Mouse (Mus musculus) neutrophil, adult 5-6 weeks (primary cell): ENCODE measurements around the gene Slc22a5. TPM values are rescaled to one million over a fixed set of nuclear protein-coding genes. Genes with fewer than 3 reads are reported as not detected.
"Not testable (repeated sequence)": the region's sequence is repeated elsewhere in the genome, so short reads cannot be mapped to it uniquely, and the experiment has no call there.

Source experiments
- ATAC-seq: fragments of 151-379, 151-347 bp; 2 replicates; pipeline ENCODE4 v1.8.0; 2017; ENCODE audit warnings: mild to moderate bottlenecking, moderate TSS enrichment; ENCODE audit not compliant: insufficient number of reproducible peaks, poor library complexity, low FRiP score, severe bottlenecking; ENCODE audit errors: extremely low read depth
- total RNA-seq: library from RNA; stranded (forward); fragments of 200-1000 nt; gene quantifications from 2 replicates; pipeline ENCODE4 v1.2.3, GENCODE M21; 2017

Slc22a5 gene
- total RNA-seq, 1 experiment from 2014 or later: 10.0 TPM

GRCm38 (mm10) chr11:53890906-53891504, 455 bp downstream of the Slc22a5 start:
- ATAC-seq: no peak

- no peak for ATAC-seq
Observed at GRCm38 (mm10) chr11:53890225-53890624, 1.2 kb downstream of the Slc22a5 start.

GRCm38 (mm10) chr11:53889091-53889645, 2.3 kb downstream of the Slc22a5 start:
- no peak for ATAC-seq

GRCm38 (mm10) chr11:53888242-53888641, 3.2 kb downstream of the Slc22a5 start:
- ATAC-seq: no peak

- no peak for ATAC-seq
Observed at GRCm38 (mm10) chr11:53883287-53883686, 8.2 kb downstream of the Slc22a5 start.

DNA sequence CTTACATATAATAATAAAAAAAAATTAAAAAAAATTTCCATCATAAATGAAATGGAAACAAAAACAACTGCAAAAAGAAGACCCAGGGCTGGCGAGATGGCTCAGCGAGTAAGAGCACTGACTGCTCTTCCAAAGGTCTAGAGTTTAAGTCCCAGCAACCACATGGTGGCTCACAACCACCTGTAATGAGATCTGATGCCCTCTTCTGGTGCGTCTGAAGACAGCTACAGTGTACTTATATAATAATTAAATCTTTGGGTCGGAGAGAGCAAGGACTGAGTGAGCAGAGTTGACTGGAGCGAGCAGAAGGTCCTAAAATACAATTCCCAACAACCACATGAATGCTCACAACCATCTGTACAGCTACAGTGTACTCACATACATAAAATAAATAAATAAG, 13.4 kb downstream of the Slc22a5 start:
- ATAC-seq: not testable (repeated sequence)

DNA sequence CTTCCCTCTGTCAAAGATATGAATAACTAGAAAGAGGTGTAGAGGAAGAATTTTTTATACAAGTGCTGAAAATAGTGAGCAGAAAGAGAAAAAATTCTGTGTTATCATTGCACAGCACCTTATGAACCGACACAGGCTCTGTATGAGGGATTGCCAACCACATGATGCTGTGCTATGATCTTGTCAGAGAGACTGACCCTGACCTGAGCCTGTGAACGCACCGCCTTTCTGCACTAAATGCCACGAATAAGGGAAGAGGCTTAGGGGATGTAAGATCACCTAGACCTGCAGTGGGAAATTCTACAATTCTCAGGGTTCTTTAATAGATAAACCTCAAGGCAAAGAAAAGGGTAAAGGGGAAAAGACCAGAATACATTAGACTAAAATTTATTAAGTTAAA, 15.0 kb downstream of the Slc22a5 start:
- ATAC-seq: no peak

GRCm38 (mm10) chr11:53874706-53875105, 16.8 kb downstream of the Slc22a5 start:
- 0 out of 2 replicates have a peak, but pooled peaks have one; percentile 33 for ATAC-seq

DNA sequence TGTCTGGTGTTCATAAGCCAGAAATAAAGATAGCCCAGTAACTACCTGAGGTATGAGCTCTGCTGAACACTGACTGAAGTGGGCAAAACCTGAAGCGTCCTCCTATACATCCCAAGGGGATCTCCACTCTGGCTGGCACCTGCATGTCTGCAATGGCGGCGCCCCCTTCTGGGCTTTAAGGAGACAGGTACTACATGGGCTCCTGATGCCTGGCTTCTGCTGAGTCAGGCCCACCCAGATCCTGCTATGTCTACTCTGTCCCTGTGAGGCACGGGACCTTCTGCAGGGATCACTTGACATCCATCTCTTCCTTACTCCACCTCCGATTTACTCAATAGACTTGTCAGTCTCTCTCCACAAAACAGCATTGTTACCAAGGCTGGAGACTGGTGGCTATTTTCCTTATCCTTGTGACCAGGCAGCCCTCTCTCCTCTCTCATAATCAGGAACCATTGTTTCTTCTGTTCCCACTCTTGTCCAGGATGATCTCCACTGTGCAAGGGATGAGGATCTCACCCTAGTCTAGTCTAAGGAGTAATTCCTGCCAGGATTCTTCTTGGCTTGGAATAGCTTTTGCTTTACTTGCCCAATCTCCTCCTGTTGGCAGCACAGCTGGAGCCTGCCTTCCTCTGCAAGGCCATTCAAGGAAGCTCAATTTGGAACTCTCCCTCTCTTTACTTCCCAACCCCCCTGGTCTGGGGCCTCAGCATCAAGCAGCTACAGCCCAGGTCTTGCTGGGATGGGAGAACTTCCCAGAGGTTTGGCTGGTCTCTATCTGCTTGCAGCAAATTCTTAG, 17.4 kb downstream of the Slc22a5 start:
- ATAC-seq: not testable (repeated sequence)

GRCm38 (mm10) chr11:53871786-53872507, 19.5 kb downstream of the Slc22a5 start:
- no peak for ATAC-seq

DNA sequence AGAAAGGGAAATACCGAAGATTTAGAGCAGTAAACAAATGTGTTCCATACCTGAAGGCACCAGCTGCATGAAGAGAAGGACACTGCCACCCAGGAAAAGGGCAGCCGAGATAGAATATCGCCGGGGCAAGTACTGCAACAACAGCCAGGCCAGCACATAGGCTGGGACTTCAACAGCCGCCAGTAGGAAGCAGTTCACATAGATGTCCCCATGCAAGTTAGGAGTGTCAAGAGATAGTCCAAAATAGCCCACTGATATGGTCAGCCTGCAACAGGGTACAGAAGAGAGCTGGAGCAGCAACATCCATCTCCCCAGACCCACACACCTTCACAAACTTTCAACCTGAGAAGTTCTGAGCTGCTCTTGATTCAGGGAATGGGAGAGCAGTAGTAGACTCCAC, 22.3 kb downstream of the Slc22a5 start:
- ATAC-seq: no peak

DNA sequence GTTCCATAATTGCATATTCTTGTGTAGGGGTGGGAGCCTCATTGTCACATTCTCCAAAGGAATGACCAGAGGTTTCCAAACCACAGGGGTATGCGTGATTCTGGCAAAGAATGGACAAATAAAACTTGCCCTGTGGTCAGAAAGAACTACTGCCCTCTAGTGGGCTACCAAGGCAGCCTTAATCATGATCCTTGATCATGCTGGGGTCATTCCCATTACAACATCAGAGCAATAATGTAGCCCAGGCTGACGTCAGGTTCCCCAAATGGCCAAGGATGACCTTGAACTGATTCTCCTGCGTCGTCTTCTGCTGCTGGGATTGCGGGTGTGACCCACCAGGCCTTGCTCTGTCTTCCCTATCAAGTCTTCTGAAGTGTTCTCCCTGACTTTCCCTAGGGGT, 23.1 kb downstream of the Slc22a5 start:
- not testable (repeated sequence) for ATAC-seq

GRCm38 (mm10) chr11:53864724-53865310, 26.6 kb downstream of the Slc22a5 start:
- not testable (repeated sequence) for ATAC-seq

DNA sequence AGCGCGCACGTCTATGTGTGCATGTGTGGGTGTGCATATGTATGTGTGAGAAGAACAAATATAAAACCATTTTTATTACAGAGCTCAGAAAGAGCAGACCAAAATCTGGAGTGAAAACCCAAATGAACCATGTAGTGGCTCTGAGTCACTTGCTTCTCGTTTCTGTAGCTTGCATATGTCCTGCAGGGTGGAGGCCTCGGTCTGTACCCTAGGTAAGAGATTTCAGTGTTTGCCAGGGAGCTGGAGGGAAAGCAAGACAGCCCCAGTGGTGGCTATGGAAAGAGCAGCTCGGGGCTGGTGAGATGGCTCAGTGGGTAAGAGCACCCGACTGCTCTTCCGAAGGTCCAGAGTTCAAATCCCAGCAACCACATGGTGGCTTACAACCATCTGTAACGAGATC, 30.5 kb downstream of the Slc22a5 start:
- ATAC-seq: not testable (repeated sequence)

DNA sequence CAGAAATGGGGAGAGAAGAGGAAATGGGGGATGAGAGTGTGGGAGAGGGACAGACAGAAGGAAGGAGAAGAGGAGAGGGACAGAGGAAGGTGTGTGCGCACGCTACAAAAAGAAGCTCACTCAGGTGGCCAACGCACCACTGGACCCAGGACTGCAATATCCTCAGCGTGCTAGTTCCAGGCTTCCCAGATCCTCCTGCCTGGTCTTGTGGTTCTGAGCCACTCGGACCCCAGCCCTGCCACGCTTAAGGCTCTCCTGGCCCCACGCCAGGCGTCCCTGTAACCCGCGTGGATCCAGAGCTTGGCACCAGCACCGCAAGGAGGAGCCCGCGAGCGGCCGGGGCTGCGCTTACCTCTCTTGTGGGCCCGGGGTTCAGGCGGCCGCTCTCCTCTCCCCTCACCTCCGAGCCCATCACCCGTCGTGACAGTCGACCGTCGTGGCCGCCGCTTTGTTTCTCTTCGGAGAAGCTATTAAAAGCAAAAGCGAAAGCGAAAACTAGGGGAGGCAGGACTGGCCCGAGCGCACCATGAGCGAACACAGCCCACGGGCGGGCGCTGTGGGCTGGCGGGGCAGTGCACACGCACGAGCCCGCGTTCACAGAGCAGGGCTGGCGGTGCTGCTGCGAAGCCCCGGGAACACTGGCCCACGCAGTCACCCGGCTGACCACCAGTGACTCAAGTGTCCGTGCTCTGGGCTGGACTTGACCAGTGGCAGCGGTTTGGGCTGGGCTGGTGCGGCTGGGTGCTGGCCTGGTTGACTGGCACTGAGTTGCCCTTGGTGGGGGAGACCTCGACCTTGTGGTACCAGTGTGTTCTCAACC, 32.5 kb downstream of the Slc22a5 start, which contains the start of gene Gm12216:
TSS of gene Gm12216 (minus strand) at position 496 of the 820 bp plus-strand sequence.
- peak; percentile 82 for ATAC-seq

DNA sequence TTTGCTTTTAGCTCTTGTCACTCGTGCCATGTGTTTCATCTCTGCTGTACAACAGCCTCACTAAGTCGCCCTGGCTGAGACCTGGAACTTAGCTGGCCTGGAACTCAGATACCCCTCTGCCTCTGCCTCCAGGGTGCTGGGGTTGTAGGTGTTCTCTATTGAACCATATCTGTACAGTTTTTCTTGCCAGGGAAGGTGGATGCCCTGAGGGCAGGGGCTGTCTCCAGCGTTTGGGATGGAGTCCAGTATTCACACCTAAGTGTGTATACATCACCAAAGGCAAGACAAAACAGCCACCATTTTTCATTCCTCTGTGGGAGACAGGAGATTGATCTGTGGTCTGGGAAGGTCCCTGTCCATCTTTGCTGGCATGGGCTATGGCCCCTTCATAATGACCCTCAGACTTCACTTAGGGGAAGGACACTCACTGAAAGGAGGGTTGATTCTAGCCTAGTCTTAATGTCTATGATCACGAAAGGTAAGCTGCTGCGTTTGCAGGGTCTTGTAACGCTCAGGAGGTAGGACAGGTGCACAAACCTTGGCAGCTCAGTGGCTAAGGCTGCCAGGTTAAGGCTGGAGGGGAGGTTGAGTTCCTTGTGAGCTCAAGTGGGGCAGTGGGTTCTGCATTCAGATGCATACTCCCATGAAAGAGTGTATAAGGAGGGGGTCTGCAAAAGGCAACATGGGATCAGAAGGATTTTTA, 33.3 kb downstream of the Slc22a5 start:
- ATAC-seq: no peak

- ATAC-seq: no peak
Observed at GRCm38 (mm10) chr11:53853665-53854064, 37.8 kb downstream of the Slc22a5 start.

DNA sequence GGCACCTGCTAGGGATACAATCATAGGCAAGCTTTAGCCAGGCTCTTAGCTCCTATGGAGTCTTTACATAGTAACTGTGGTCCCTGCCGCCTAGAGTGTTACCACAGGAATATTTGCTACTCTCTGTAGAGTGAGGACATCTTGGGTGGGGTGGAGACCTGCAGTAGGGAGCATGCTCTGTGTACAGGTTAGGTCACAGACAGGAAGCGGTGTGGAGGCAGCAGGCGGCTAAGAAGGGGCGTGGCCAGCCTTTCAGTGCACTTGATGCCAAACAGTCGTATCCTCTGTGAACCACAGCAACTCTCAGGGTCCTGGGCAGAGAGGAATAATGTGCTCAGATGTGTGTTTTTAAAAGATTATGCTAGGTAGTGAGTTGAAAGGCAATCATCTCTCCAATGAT, 39.7 kb downstream of the Slc22a5 start:
- ATAC-seq: peak; percentile 90
